Mouse (Mus musculus): ENCODE results near the gene Zfp458.

DNA sequence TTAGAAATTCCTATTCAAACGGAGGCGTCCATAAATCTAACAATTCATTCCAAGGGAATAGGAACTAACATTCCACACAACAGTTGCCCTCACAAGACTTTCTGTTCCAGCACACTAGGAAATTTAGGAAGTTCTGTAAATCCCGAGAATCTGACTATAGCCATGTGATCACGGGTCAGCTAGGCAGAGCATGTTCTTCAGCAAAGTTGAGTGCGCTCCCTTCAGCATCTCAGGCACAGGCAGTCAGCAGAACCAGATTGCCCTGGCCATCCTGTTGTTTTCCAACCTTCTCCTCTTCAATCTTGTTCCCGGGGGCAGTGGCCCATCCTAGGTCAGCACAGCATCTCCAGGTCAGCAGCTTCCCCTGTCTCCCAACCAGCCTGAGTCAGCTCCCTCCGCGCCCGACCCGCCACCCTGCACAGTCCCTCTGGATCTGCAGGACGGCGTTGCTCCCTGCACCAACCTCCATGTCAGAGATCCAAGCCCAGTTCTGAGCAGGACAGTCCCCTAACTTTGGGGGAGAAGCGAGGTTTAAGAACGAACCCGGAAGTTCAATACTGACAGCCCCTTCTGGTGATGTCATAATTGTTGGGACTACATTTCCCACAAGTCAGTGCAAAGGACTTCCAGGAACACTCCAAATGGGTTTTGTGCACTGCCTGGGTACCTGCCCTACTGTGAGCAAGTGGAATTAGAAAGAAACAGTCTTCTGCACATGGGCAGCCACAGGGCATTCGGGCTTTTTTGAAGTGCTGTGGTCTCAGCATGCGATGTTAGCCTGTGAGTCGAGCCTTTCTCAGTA lies 9.5 kb downstream of the Zfp458 start:
- TF ChIP-seq CTCF (IDR thresholded peaks at IDR 0.05; ENCODE audit: low read depth, low read length): no peak
- TF ChIP-seq POLR2A (IDR thresholded peaks at IDR 0.05; ENCODE audit: extremely low read depth, insufficient read depth, low read length): no peak
